Mouse (Mus musculus) kidney, adult 2 months (tissue): Measurements from ENCODE around the gene Pcsk1n. TPM values are rescaled to one million over a fixed set of nuclear protein-coding genes. Genes with fewer than 3 reads are reported as not detected.

ENCODE experiments used
- DNase-seq: peaks from one replicate; pipeline ENCODE4 v3.0.0; 2021
- H3K27ac ChIP-seq: fragments of 200-500 bp; 2 replicates; pipeline ENCODE4 v1.5.1; 2012; ENCODE audit warnings: low read depth, low read length, control low read depth, inconsistent platforms; ENCODE audit not compliant: insufficient read depth
- H3K27me3 ChIP-seq: fragments of 200-500 bp; replicated peaks from 2 replicates; pipeline ENCODE4 v1.6.1; 2012; ENCODE audit warnings: mild to moderate bottlenecking, moderate library complexity, low read length, inconsistent platforms; ENCODE audit not compliant: control insufficient read depth, insufficient read depth
- H3K36me3 ChIP-seq: fragments of 200-500 bp; 2 replicates; pipeline ENCODE4 v1.6.1; 2012; ENCODE audit warnings: mild to moderate bottlenecking, moderate library complexity, low read length, inconsistent platforms; ENCODE audit not compliant: control insufficient read depth, insufficient read depth
- H3K4me1 ChIP-seq: fragments of 200-500 bp; 2 replicates; pipeline ENCODE4 v1.6.1; 2011; ENCODE audit warnings: low read length; ENCODE audit not compliant: control insufficient read depth, insufficient read depth
- H3K4me3 ChIP-seq: fragments of 200-500 bp; 2 replicates; pipeline ENCODE4 v1.5.1; 2011; ENCODE audit warnings: mild to moderate bottlenecking, low read depth, low read length, control low read depth; ENCODE audit not compliant: insufficient read depth
- CTCF ChIP-seq: fragments of 200-500 bp; conservative IDR thresholded peaks from 2 replicates; pipeline ENCODE4 v1.5.1; 2011; ENCODE audit warnings: low read depth, mild to moderate bottlenecking, control low read depth, low read length, moderate library complexity, mixed read lengths; ENCODE audit not compliant: insufficient read depth, insufficient read length
- POLR2A ChIP-seq: fragments of 200-500 bp; IDR thresholded peaks from one replicate; pipeline ENCODE4 v1.6.1; 2011; ENCODE audit warnings: low read depth, low read length, control low read depth
- WGBS: fragments of 180-500 bp; shearing (Covaris S2); methylation state at CpG from one replicate; pipeline ENCODE4 v1.1.7; 2018; 5-methylcytosine and 5-hydroxymethylcytosine counted together
- polyA plus RNA-seq: library from polyadenylated mRNA; depleted of rRNA; stranded (reverse); fragments of >200 nt; gene quantifications from 2 replicates; pipeline ENCODE4 v1.2.3, GENCODE M21; 2012; rRNA removed

Gene Pcsk1n
- polyA plus RNA-seq, 1 experiment, result 0.91 TPM

DNA sequence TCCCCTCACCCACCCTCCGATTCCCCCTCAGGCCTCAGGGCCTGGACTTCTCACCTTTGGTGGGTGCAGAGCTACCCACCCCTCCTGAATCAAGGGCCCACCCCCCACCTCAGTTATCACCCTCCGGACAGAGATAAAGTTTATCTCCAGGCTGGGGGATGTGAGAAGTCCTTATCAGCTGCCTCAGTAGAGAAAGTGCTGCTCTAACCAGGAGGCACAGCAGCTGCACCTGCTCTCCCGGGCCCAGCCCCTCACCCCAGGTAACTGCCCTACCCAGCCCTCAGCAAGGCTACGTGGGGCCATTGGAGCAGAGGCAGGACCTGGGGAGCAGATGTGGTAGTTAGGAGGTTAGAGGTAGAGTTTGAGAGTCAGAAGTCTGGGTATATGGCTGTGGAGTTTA is 46.5 kb downstream of the Pcsk1n start:
- WGBS, result 80% methylated on average over 4 of the region's 4 CpGs
- Histone ChIP-seq H3K4me1 (no peaks in the 10 kb centered on the region), H3K27ac (no peak overlapping the region), H3K4me3 (no peak overlapping the region), H3K27me3 (no peaks in the 10 kb centered on the region), H3K36me3 (no peaks in the 10 kb centered on the region)
- no peak for DNase-seq
- TF ChIP-seq CTCF, result no peak
- no peak for TF ChIP-seq POLR2A

GRCm38 (mm10) chrX:7967596-7968201 is 48.1 kb downstream of the Pcsk1n start:
- H3K4me3 ChIP-seq, result no peak overlapping the region
- H3K27me3 ChIP-seq, result no peaks in the 10 kb centered on the region
- DNase-seq, result no peak
- no peaks in the 10 kb centered on the region for H3K4me1 ChIP-seq
- 91% methylated on average over 6 of the region's 9 CpGs for WGBS
- TF ChIP-seq CTCF (no peak), POLR2A (no peak)
- H3K36me3 ChIP-seq, result no peaks in the 10 kb centered on the region
- no peak overlapping the region for H3K27ac ChIP-seq

- Histone ChIP-seq H3K27ac (no peak overlapping the region), H3K4me3 (no peak overlapping the region), H3K36me3 (no peaks in the 10 kb centered on the region), H3K27me3 (no peaks in the 10 kb centered on the region), H3K4me1 (no peaks in the 10 kb centered on the region)
- no peak for TF ChIP-seq CTCF
- TF ChIP-seq POLR2A, result no peak
- WGBS, result 83% methylated on average over 8 of the region's 8 CpGs
- DNase-seq, result no peak
Observed at GRCm38 (mm10) chrX:7968226-7968625, 48.6 kb downstream of the Pcsk1n start.

DNA sequence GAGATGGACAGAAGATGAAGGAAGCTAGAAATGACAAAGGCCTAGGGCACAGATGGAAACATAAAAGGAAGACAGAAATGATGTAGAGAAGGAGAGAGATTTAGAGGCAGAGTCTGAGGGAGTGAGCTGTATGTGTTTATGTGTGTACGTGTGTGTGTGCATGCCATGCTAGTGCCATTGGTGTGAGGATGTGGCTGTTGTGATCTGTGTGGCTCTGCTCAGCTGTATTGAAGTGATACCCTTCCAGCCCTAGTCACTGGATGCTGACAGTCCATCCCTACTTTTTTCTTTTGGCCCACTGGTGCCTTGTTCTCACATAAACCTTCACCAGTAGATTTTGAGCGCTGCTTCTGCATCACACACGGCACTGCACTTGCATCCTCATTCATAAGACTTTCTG is 49.3 kb downstream of the Pcsk1n start:
- Histone ChIP-seq H3K4me1 (no peaks in the 10 kb centered on the region), H3K36me3 (no peaks in the 10 kb centered on the region), H3K27me3 (no peaks in the 10 kb centered on the region), H3K4me3 (no peak overlapping the region), H3K27ac (no peak overlapping the region)
- no peak for DNase-seq
- WGBS, result 91% methylated on average over 3 of the region's 3 CpGs
- TF ChIP-seq CTCF (no peak), POLR2A (no peak)

GRCm38 (mm10) chrX:7971292-7971691 is 51.7 kb downstream of the Pcsk1n start:
- 83% methylated on average over 4 of the region's 4 CpGs for WGBS
- H3K27ac ChIP-seq, result no peak overlapping the region
- H3K4me1 ChIP-seq, result no peaks in the 10 kb centered on the region
- H3K36me3 ChIP-seq, result no peaks in the 10 kb centered on the region
- H3K27me3 ChIP-seq, result no peaks in the 10 kb centered on the region
- no peak overlapping the region for H3K4me3 ChIP-seq
- DNase-seq, result no peak
- TF ChIP-seq POLR2A (no peak), CTCF (no peak)

Other genes with a start within 250 kb of the Pcsk1n start
- gene Plp2, start 248.4 kb upstream of the Pcsk1n start, polyA plus RNA-seq, result 72.2 and 74.1 TPM in 2 replicates
- 17.4 and 22.1 TPM in 2 replicates for gene Magix, start 238.6 kb upstream of the Pcsk1n start, polyA plus RNA-seq
- 8.2 and 10.9 TPM in 2 replicates for gene Gpkow, start 222.7 kb upstream of the Pcsk1n start, polyA plus RNA-seq
- gene Wdr45, start 205.5 kb upstream of the Pcsk1n start, polyA plus RNA-seq, result 73.1 and 76.9 TPM in 2 replicates
- 0.23 and 0.28 TPM in 2 replicates for gene Gm45208, start 197.6 kb upstream of the Pcsk1n start, polyA plus RNA-seq
- 33.8 and 40.9 TPM in 2 replicates for gene Praf2, start 191.4 kb upstream of the Pcsk1n start, polyA plus RNA-seq
- 8.3 and 14.1 TPM in 2 replicates for gene Ccdc120, start 168.9 kb upstream of the Pcsk1n start, polyA plus RNA-seq
- 18.8 and 20.1 TPM in 2 replicates for gene Tfe3, start 157.3 kb upstream of the Pcsk1n start, polyA plus RNA-seq
- gene Gripap1, start 130.1 kb upstream of the Pcsk1n start, polyA plus RNA-seq, result 25.5 and 30.3 TPM in 2 replicates
- 0.48 and 0.53 TPM in 2 replicates for gene Kcnd1, start 97.5 kb upstream of the Pcsk1n start, polyA plus RNA-seq
- gene Otud5, start 78.5 kb upstream of the Pcsk1n start, polyA plus RNA-seq, result 26.8 and 30.4 TPM in 2 replicates
- gene Pim2, start 41.6 kb upstream of the Pcsk1n start, polyA plus RNA-seq, result 11.4 and 11.5 TPM in 2 replicates
- 50.0 and 50.1 TPM in 2 replicates for gene Slc35a2, start 35.8 kb upstream of the Pcsk1n start, polyA plus RNA-seq
- gene Pqbp1, start 20.6 kb upstream of the Pcsk1n start, polyA plus RNA-seq, result 45.7 and 58.0 TPM in 2 replicates
- 47.0 and 60.9 TPM in 2 replicates for gene Timm17b, start 20.5 kb upstream of the Pcsk1n start, polyA plus RNA-seq
- gene Gm10491, start 12.0 kb upstream of the Pcsk1n start, polyA plus RNA-seq, result not detected in 2 replicates
- gene Gm10490, start 10.3 kb upstream of the Pcsk1n start, polyA plus RNA-seq, result not detected in 2 replicates
- gene Eras, start 8.8 kb downstream of the Pcsk1n start, polyA plus RNA-seq, result not detected in 2 replicates
- gene Hdac6, start 28.1 kb downstream of the Pcsk1n start, polyA plus RNA-seq, result 65.1 and 86.2 TPM in 2 replicates
- gene Gata1, start 58.2 kb downstream of the Pcsk1n start, polyA plus RNA-seq, result 0.09 and 0.15 TPM in 2 replicates
- gene Glod5, start 98.7 kb downstream of the Pcsk1n start, polyA plus RNA-seq, result 28.9 and 42.2 TPM in 2 replicates
- gene Suv39h1, start 154.9 kb downstream of the Pcsk1n start, polyA plus RNA-seq, result 7.6 and 8.4 TPM in 2 replicates
- 1.4 and 3.4 TPM in 2 replicates for gene Was, start 170.7 kb downstream of the Pcsk1n start, polyA plus RNA-seq
- 58.4 and 84.2 TPM in 2 replicates for gene Wdr13, start 213.1 kb downstream of the Pcsk1n start, polyA plus RNA-seq
- 41.6 and 50.8 TPM in 2 replicates for gene Rbm3, start 226.1 kb downstream of the Pcsk1n start, polyA plus RNA-seq